Mouse (Mus musculus): ENCODE results near the gene 1700011L22Rik. TPM values are rescaled to one million over a fixed set of nuclear protein-coding genes. Genes with fewer than 3 reads are reported as not detected.

Gene 1700011L22Rik
- polyA plus RNA-seq (2015; fragmentation: Nextera tagmentation; extraction: Ambion mirVana) = not detected in 2 replicates

DNA sequence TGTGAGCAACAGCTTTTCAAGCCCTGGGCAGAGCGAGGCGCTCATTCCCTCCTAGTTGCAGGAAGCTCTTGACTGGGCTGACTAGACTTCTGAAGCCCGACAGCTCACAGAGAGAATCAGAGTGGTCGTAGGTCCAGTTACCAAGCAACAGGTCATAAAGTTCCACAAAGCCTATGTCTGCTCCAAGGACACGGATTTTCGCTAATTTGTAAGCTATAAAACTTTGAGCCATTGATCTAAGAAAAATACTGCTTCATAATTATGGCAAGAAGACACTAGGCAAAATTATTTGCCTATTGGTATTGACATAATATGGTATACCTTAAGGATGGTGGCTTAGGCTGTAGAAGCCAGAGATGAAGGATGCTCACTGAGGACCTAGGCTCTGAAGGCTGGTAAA lies at the start of gene 1700011L22Rik:
1700011L22Rik (minus strand) TSS at position 101 of the 400 bp plus-strand sequence.
- H3K4me3 ChIP-seq = no peak within 1 kb of the TSS
- ATAC-seq (ENCODE audit: borderline replicate concordance, extremely low read depth, low FRiP score, low TSS enrichment) = no peak
- no peaks in the 10 kb centered on the region for H3K9me3 ChIP-seq
- no peaks in the 10 kb centered on the region for H3K36me3 ChIP-seq
- peaks cover 13% of the 10 kb centered on the region for H3K4me1 ChIP-seq
- 74% methylated on average over 6 of the region's 6 CpGs for WGBS
- H3K4me2 ChIP-seq = no peak within 1 kb of the TSS
- no peak within 1 kb of the TSS for H3K9ac ChIP-seq
- no peak within 1 kb of the TSS for H3K27ac ChIP-seq
- H3K27me3 ChIP-seq = no peaks in the 10 kb centered on the region

DNA sequence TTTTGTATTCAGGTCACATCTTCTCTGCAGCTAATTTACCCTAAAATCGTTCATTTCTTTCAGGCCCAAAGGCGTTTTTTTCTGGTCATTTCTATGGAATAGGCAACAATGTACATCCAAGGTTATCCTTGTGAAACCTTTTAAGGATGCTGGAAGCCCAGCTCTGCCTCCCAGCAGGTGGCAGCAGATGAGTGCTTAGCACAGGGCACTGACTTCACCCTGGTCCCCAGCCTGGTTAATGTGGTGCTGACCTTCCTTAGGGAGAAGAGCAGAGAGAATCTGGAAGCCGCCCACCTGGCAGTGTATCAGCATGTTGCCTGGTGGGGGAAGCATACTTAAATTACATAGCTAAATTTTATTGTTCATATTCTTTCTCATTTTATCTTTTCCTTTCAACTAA lies 49.4 kb upstream of the 1700011L22Rik start:
- no peaks in the 10 kb centered on the region for H3K9me3 ChIP-seq
- H3K4me3 ChIP-seq = no peak overlapping the region
- H3K27me3 ChIP-seq = no peaks in the 10 kb centered on the region
- ATAC-seq (ENCODE audit: borderline replicate concordance, extremely low read depth, low FRiP score, low TSS enrichment) = no peak
- no peak overlapping the region for H3K27ac ChIP-seq
- H3K9ac ChIP-seq = no peak overlapping the region
- no peak overlapping the region for H3K4me2 ChIP-seq
- WGBS = 26% methylated on average over 3 of the region's 3 CpGs
- H3K4me1 ChIP-seq = peaks cover 22% of the 10 kb centered on the region
- H3K36me3 ChIP-seq = no peaks in the 10 kb centered on the region

- Histone ChIP-seq H3K9me3 (no peaks in the 10 kb centered on the region), H3K27me3 (no peaks in the 10 kb centered on the region), H3K4me1 (peaks cover 29% of the 10 kb centered on the region), H3K36me3 (no peaks in the 10 kb centered on the region), H3K4me3 (peak overlapping the region; percentile 60), H3K9ac (peak overlapping the region; percentile 70), H3K4me2 (peak overlapping the region; percentile 76), H3K27ac (peak overlapping the region; percentile 98)
- no peak; the same call in 1 of the 2 replicates for ATAC-seq (ENCODE audit: borderline replicate concordance, extremely low read depth, low FRiP score, low TSS enrichment)
- whole genome bisulfite sequencing = 9% methylated on average over 18 of the region's 18 CpGs
Observed at GRCm38 (mm10) chr8:79295276-79296105, 47.1 kb upstream of the 1700011L22Rik start.

DNA sequence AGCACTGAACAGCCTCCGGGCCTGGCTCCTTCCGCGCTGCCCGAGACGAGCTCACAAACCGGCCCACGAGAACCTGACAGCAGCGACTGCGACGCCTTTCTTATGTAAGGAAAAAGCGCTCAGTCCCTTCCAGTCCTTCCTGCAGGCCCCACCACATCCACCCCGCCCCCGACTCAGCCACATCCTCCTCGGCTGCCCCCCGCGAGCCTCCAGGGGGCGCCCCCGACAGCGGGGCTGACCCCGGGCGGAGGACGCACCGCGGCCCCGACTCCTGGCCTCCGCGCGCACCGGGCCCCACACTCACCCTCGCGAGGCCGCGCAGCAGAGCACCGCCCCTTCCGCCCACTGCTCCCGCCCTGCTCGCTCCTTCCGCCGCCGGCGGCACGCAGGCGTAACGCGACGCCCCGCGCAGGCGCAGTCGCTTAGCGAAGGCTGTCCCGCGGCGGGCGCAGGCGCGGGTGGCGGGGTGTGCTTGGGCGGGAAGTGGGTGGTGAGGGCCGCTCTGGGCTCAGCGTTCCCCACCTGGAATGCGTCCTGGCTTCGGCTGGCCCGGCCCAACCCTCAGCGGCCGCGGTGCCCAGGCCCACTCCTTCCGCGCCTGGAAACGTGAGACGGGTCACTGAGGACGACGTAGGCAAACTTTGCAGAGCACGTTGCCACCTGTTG lies 46.4 kb upstream of the 1700011L22Rik start, which contains the start of gene Mmaa:
Mmaa (minus strand) TSS at position 328 of the 666 bp plus-strand sequence.
- no peaks in the 10 kb centered on the region for H3K9me3 ChIP-seq
- no peaks in the 10 kb centered on the region for H3K27me3 ChIP-seq
- peak within 1 kb of the TSS; percentile 98 for H3K27ac ChIP-seq
- H3K4me1 ChIP-seq = peaks cover 29% of the 10 kb centered on the region
- WGBS = under 1% methylated on average over 74 of the region's 74 CpGs
- peak within 1 kb of the TSS; percentile 76 for H3K4me2 ChIP-seq
- H3K36me3 ChIP-seq = no peaks in the 10 kb centered on the region
- peak; percentile 96 for ATAC-seq (ENCODE audit: borderline replicate concordance, extremely low read depth, low FRiP score, low TSS enrichment)
- H3K9ac ChIP-seq = peak within 1 kb of the TSS; percentile 80
- peak within 1 kb of the TSS; percentile 60 for H3K4me3 ChIP-seq

GRCm38 (mm10) chr8:79293841-79294240 lies 45.5 kb upstream of the 1700011L22Rik start:
- no peak overlapping the region for H3K9ac ChIP-seq
- H3K27ac ChIP-seq = peak overlapping the region; percentile 98; the same call in 1 of the 2 replicates
- no peak for ATAC-seq (ENCODE audit: borderline replicate concordance, extremely low read depth, low FRiP score, low TSS enrichment)
- H3K4me3 ChIP-seq = peak overlapping the region; percentile 60
- H3K27me3 ChIP-seq = no peaks in the 10 kb centered on the region
- peaks cover 29% of the 10 kb centered on the region for H3K4me1 ChIP-seq
- H3K4me2 ChIP-seq = peak overlapping the region; percentile 76
- 34% methylated on average over 3 of the region's 3 CpGs for WGBS
- H3K36me3 ChIP-seq = no peaks in the 10 kb centered on the region
- H3K9me3 ChIP-seq = no peaks in the 10 kb centered on the region

DNA sequence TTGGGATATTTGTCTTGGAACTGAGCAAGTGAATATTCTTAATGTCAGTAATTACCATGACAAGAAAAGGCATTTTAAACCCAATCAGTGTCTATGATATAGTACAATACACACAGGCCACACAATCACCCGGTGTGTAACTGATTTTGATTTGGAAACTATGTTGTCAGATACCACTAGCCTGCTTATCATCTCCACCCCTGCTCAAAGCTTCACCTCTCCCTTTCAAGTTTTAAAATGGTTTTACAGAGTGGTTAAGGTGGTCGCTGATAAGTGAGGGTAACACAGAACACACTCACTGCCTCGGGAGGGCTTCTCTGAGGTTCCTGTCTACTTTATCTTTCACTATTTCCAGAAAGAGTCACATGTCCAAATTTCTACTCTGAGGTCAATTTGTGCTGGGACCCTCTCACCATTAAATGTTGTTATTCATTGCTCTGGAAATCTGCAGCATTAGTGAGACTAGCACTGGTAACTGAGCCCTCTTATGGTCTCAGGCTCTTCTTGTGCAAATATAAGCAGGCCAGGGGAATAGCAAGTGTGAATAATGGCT lies 44.4 kb upstream of the 1700011L22Rik start:
- no peaks in the 10 kb centered on the region for H3K36me3 ChIP-seq
- H3K27ac ChIP-seq = 0 out of 2 replicates have a peak overlapping the region, but pooled peaks have one; percentile 11
- H3K4me2 ChIP-seq = peak overlapping the region; percentile 76
- WGBS = 54% methylated on average over 3 of the region's 3 CpGs
- no peak overlapping the region for H3K9ac ChIP-seq
- no peaks in the 10 kb centered on the region for H3K27me3 ChIP-seq
- H3K9me3 ChIP-seq = no peaks in the 10 kb centered on the region
- ATAC-seq (ENCODE audit: borderline replicate concordance, extremely low read depth, low FRiP score, low TSS enrichment) = no peak
- H3K4me3 ChIP-seq = no peak overlapping the region
- peaks cover 29% of the 10 kb centered on the region for H3K4me1 ChIP-seq

GRCm38 (mm10) chr8:79289592-79289991 lies 41.2 kb upstream of the 1700011L22Rik start:
- 65% methylated on average over 5 of the region's 5 CpGs for WGBS
- Histone ChIP-seq H3K27me3 (no peaks in the 10 kb centered on the region), H3K4me1 (peaks cover 17% of the 10 kb centered on the region), H3K9ac (no peak overlapping the region), H3K4me3 (no peak overlapping the region), H3K27ac (no peak overlapping the region), H3K9me3 (no peaks in the 10 kb centered on the region), H3K36me3 (no peaks in the 10 kb centered on the region), H3K4me2 (no peak overlapping the region)
- no peak for ATAC-seq (ENCODE audit: borderline replicate concordance, extremely low read depth, low FRiP score, low TSS enrichment)

DNA sequence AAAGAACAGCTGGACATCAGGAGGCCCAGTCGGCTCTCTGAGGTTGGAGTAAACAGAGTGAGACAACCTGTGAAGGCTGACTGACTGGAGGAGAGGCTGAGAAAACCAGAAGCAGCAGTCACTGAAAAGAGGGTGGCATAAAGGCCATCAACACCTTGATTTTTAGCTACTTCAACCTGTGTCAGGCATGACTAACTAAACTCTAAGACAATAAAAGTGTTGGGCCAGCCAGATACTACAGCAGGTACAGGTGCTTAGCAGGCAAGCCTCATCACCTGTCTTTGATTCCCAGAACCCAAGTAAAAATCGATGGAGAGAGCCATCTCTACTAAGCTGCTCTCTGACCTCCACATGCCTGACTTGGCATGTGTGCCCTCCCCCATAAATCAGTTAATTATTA lies 40.3 kb upstream of the 1700011L22Rik start:
- H3K4me2 ChIP-seq = no peak overlapping the region
- H3K36me3 ChIP-seq = no peaks in the 10 kb centered on the region
- no peak for ATAC-seq (ENCODE audit: borderline replicate concordance, extremely low read depth, low FRiP score, low TSS enrichment)
- no peak overlapping the region for H3K27ac ChIP-seq
- H3K4me3 ChIP-seq = no peak overlapping the region
- 39% methylated on average over 2 of the region's 2 CpGs for WGBS
- H3K9ac ChIP-seq = no peak overlapping the region
- H3K27me3 ChIP-seq = no peaks in the 10 kb centered on the region
- H3K4me1 ChIP-seq = peaks cover 15% of the 10 kb centered on the region
- H3K9me3 ChIP-seq = no peaks in the 10 kb centered on the region

GRCm38 (mm10) chr8:79288250-79288649 lies 39.9 kb upstream of the 1700011L22Rik start:
- no peak for ATAC-seq (ENCODE audit: borderline replicate concordance, extremely low read depth, low FRiP score, low TSS enrichment)
- Histone ChIP-seq H3K4me3 (no peak overlapping the region), H3K36me3 (no peaks in the 10 kb centered on the region), H3K4me1 (peaks cover 11% of the 10 kb centered on the region), H3K9ac (no peak overlapping the region), H3K9me3 (no peaks in the 10 kb centered on the region), H3K27me3 (no peaks in the 10 kb centered on the region), H3K27ac (no peak overlapping the region), H3K4me2 (no peak overlapping the region)
- WGBS = 87% methylated on average over 4 of the region's 4 CpGs

- ATAC-seq (ENCODE audit: borderline replicate concordance, extremely low read depth, low FRiP score, low TSS enrichment) = no peak
- no peaks in the 10 kb centered on the region for H3K36me3 ChIP-seq
- H3K9me3 ChIP-seq = no peaks in the 10 kb centered on the region
- H3K9ac ChIP-seq = no peak overlapping the region
- H3K27ac ChIP-seq = no peak overlapping the region
- 91% methylated on average over 3 of the region's 3 CpGs for WGBS
- H3K27me3 ChIP-seq = no peaks in the 10 kb centered on the region
- no peak overlapping the region for H3K4me2 ChIP-seq
- no peak overlapping the region for H3K4me3 ChIP-seq
- no peaks in the 10 kb centered on the region for H3K4me1 ChIP-seq
Observed at GRCm38 (mm10) chr8:79286424-79286823, 38.1 kb upstream of the 1700011L22Rik start.

- Histone ChIP-seq H3K4me1 (no peaks in the 10 kb centered on the region), H3K4me2 (no peak overlapping the region), H3K9me3 (no peaks in the 10 kb centered on the region), H3K4me3 (no peak overlapping the region), H3K9ac (no peak overlapping the region), H3K36me3 (no peaks in the 10 kb centered on the region), H3K27me3 (no peaks in the 10 kb centered on the region), H3K27ac (no peak overlapping the region)
- 98% methylated on average over 3 of the region's 3 CpGs for whole genome bisulfite sequencing
- no peak for ATAC-seq (ENCODE audit: borderline replicate concordance, extremely low read depth, low FRiP score, low TSS enrichment)
Observed at GRCm38 (mm10) chr8:79284626-79285025, 36.3 kb upstream of the 1700011L22Rik start.

Data from lung, embryonic 15.5 days (tissue).